Mouse (Mus musculus) kidney, embryonic 15.5 days (tissue): ENCODE data around the gene Fxyd5. TPM values are rescaled to one million over a fixed set of nuclear protein-coding genes. Genes with fewer than 3 reads are reported as not detected.

ENCODE experiments used
- ATAC-seq: fragments of 200-750 bp; cut with Nextera tagmentation; replicated peaks from 2 replicates; pipeline ENCODE4 v1.8.0; 2017; ENCODE audit warnings: moderate TSS enrichment; ENCODE audit not compliant: low FRiP score
- H3K27ac ChIP-seq: fragments of 300-500 bp; sonication (generic); 2 replicates; pipeline ENCODE4 v1.5.1; 2015; ENCODE audit warnings: mild to moderate bottlenecking, inconsistent platforms
- H3K27me3 ChIP-seq: fragments of 300-500 bp; sonication (generic); 2 replicates; pipeline ENCODE4 v1.6.1; 2015; ENCODE audit warnings: inconsistent platforms
- H3K36me3 ChIP-seq: fragments of 300-500 bp; sonication (generic); 2 replicates; pipeline ENCODE4 v1.6.1; 2015; ENCODE audit warnings: inconsistent platforms
- H3K4me1 ChIP-seq: fragments of 300-500 bp; sonication (generic); 2 replicates; pipeline ENCODE4 v1.6.1; 2015; ENCODE audit warnings: inconsistent platforms
- H3K4me2 ChIP-seq: fragments of 300-500 bp; sonication (generic); 2 replicates; pipeline ENCODE4 v1.6.1; 2015; ENCODE audit warnings: moderate library complexity, mild to moderate bottlenecking, inconsistent platforms
- H3K4me3 ChIP-seq: fragments of 300-500 bp; sonication (generic); replicated peaks from 2 replicates; pipeline ENCODE4 v1.5.1; 2015; ENCODE audit warnings: mild to moderate bottlenecking, inconsistent platforms
- H3K9ac ChIP-seq: fragments of 300-500 bp; sonication (generic); 2 replicates; pipeline ENCODE4 v1.6.1; 2015; ENCODE audit warnings: mild to moderate bottlenecking, inconsistent platforms
- H3K9me3 ChIP-seq: fragments of 300-500 bp; sonication (generic); replicated peaks from 2 replicates; pipeline ENCODE4 v1.6.1; 2016; ENCODE audit warnings: inconsistent platforms
- WGBS: fragments of 180-500 bp; shearing (Covaris S2); methylation state at CpG from one replicate; pipeline ENCODE4 v1.1.7; 2015; ENCODE audit warnings: mixed read lengths; 5-methylcytosine and 5-hydroxymethylcytosine counted together
- polyA plus RNA-seq: library from polyadenylated mRNA; unstranded; fragments of >200 nt; fragmentation: Nextera tagmentation; extraction: Ambion mirVana; gene quantifications from 2 replicates; pipeline ENCODE4 v1.2.1, GENCODE M21; 2015

The Fxyd5 gene
- 30.6 and 35.0 TPM in 2 replicates for polyA plus RNA-seq

- Histone ChIP-seq H3K9ac (peak within 1 kb of the TSS; percentile 35), H3K4me1 (peaks cover 18% of the 10 kb centered on the region), H3K9me3 (no peaks in the 10 kb centered on the region), H3K4me2 (peak within 1 kb of the TSS; percentile 63), H3K4me3 (peak within 1 kb of the TSS; percentile 38), H3K27me3 (peaks cover 51% of the 10 kb centered on the region), H3K36me3 (no peaks in the 10 kb centered on the region), H3K27ac (0 out of 2 replicates have a peak within 1 kb of the TSS, but pooled peaks have one; percentile 18)
- no peak for ATAC-seq
- WGBS: 40% methylated on average over 10 of the region's 10 CpGs
Measured at GRCm38 (mm10) chr7:31042431-31042910, at the start of gene Fxyd5. Gene Fxyd5, minus strand, starts transcription at chr7:31042481.

GRCm38 (mm10) chr7:31089721-31090120 is 47.4 kb upstream of the Fxyd5 start:
- H3K36me3 ChIP-seq: no peaks in the 10 kb centered on the region
- H3K4me3 ChIP-seq: no peak overlapping the region
- no peak overlapping the region for H3K9ac ChIP-seq
- peaks cover 5% of the 10 kb centered on the region for H3K4me1 ChIP-seq
- no peak overlapping the region for H3K4me2 ChIP-seq
- 64% methylated on average over 2 of the region's 2 CpGs for WGBS
- no peak for ATAC-seq
- no peaks in the 10 kb centered on the region for H3K9me3 ChIP-seq
- H3K27ac ChIP-seq: 0 out of 2 replicates have a peak overlapping the region, but pooled peaks have one; percentile 48
- H3K27me3 ChIP-seq: no peaks in the 10 kb centered on the region

GRCm38 (mm10) chr7:31088206-31088605 is 45.9 kb upstream of the Fxyd5 start:
- no peaks in the 10 kb centered on the region for H3K27me3 ChIP-seq
- ATAC-seq: no peak
- H3K36me3 ChIP-seq: no peaks in the 10 kb centered on the region
- H3K9ac ChIP-seq: no peak overlapping the region
- no peaks in the 10 kb centered on the region for H3K9me3 ChIP-seq
- WGBS: 75% methylated on average over 3 of the region's 3 CpGs
- peaks cover 12% of the 10 kb centered on the region for H3K4me1 ChIP-seq
- no peak overlapping the region for H3K4me3 ChIP-seq
- H3K4me2 ChIP-seq: no peak overlapping the region
- H3K27ac ChIP-seq: no peak overlapping the region

- Histone ChIP-seq H3K9me3 (no peaks in the 10 kb centered on the region), H3K27me3 (no peaks in the 10 kb centered on the region), H3K36me3 (no peaks in the 10 kb centered on the region), H3K4me1 (peaks cover 12% of the 10 kb centered on the region), H3K4me2 (no peak overlapping the region), H3K4me3 (no peak overlapping the region), H3K9ac (no peak overlapping the region), H3K27ac (no peak overlapping the region)
- WGBS: 37% methylated on average over 2 of the region's 2 CpGs
- no peak for ATAC-seq
Measured at GRCm38 (mm10) chr7:31087262-31087661, 45.0 kb upstream of the Fxyd5 start.

- ATAC-seq: no peak
- H3K4me2 ChIP-seq: no peak overlapping the region
- H3K27me3 ChIP-seq: no peaks in the 10 kb centered on the region
- H3K4me1 ChIP-seq: peaks cover 12% of the 10 kb centered on the region
- 90% methylated on average over 9 of the region's 9 CpGs for WGBS
- H3K27ac ChIP-seq: no peak overlapping the region
- no peaks in the 10 kb centered on the region for H3K36me3 ChIP-seq
- no peaks in the 10 kb centered on the region for H3K9me3 ChIP-seq
- no peak overlapping the region for H3K4me3 ChIP-seq
- no peak overlapping the region for H3K9ac ChIP-seq
Measured at GRCm38 (mm10) chr7:31086175-31086755, 44.0 kb upstream of the Fxyd5 start.

GRCm38 (mm10) chr7:31085171-31085570 is 42.9 kb upstream of the Fxyd5 start:
- ATAC-seq: no peak
- peaks cover 12% of the 10 kb centered on the region for H3K4me1 ChIP-seq
- 50% methylated on average over 3 of the region's 3 CpGs for WGBS

GRCm38 (mm10) chr7:31084140-31084539 is 41.9 kb upstream of the Fxyd5 start:
- Histone ChIP-seq H3K4me2 (no peak overlapping the region), H3K9me3 (no peaks in the 10 kb centered on the region), H3K4me3 (no peak overlapping the region), H3K9ac (no peak overlapping the region), H3K4me1 (peaks cover 12% of the 10 kb centered on the region), H3K36me3 (no peaks in the 10 kb centered on the region), H3K27ac (peak overlapping the region; percentile 52; the same call in 1 of the 2 replicates), H3K27me3 (no peaks in the 10 kb centered on the region)
- 52% methylated on average over 9 of the region's 9 CpGs for WGBS
- ATAC-seq: no peak

More at GRCm38 (mm10) chr7:31085171-31085570, 42.9 kb upstream of the Fxyd5 start:
- no peaks in the 10 kb centered on the region for H3K9me3 ChIP-seq
- H3K27ac ChIP-seq: peak overlapping the region; percentile 56; the same call in 1 of the 2 replicates
- H3K4me3 ChIP-seq: no peak overlapping the region
- no peak overlapping the region for H3K4me2 ChIP-seq
- H3K27me3 ChIP-seq: no peaks in the 10 kb centered on the region
- no peak overlapping the region for H3K9ac ChIP-seq
- H3K36me3 ChIP-seq: no peaks in the 10 kb centered on the region

- H3K4me2 ChIP-seq: no peak overlapping the region
- H3K36me3 ChIP-seq: no peaks in the 10 kb centered on the region
- no peak overlapping the region for H3K27ac ChIP-seq
- no peak overlapping the region for H3K9ac ChIP-seq
- peaks cover 12% of the 10 kb centered on the region for H3K4me1 ChIP-seq
- no peak overlapping the region for H3K4me3 ChIP-seq
- 73% methylated on average over 14 of the region's 14 CpGs for WGBS
- H3K27me3 ChIP-seq: no peaks in the 10 kb centered on the region
- H3K9me3 ChIP-seq: no peaks in the 10 kb centered on the region
- no peak for ATAC-seq
Measured at GRCm38 (mm10) chr7:31082831-31083588, 40.7 kb upstream of the Fxyd5 start.

GRCm38 (mm10) chr7:31082106-31082505 is 39.8 kb upstream of the Fxyd5 start:
- Histone ChIP-seq H3K4me1 (peaks cover 12% of the 10 kb centered on the region), H3K36me3 (no peaks in the 10 kb centered on the region), H3K9ac (no peak overlapping the region), H3K4me3 (no peak overlapping the region), H3K9me3 (no peaks in the 10 kb centered on the region), H3K27ac (no peak overlapping the region), H3K27me3 (no peaks in the 10 kb centered on the region), H3K4me2 (no peak overlapping the region)
- no peak for ATAC-seq

GRCm38 (mm10) chr7:31081106-31081505 is 38.8 kb upstream of the Fxyd5 start:
- 56% methylated on average over 1 of the region's 1 CpGs for WGBS
- H3K9ac ChIP-seq: no peak overlapping the region

GRCm38 (mm10) chr7:31080611-31081010 is 38.3 kb upstream of the Fxyd5 start:
- Histone ChIP-seq H3K9me3 (no peaks in the 10 kb centered on the region), H3K4me1 (peaks cover 12% of the 10 kb centered on the region), H3K4me2 (no peak overlapping the region), H3K4me3 (no peak overlapping the region), H3K9ac (no peak overlapping the region), H3K27me3 (no peaks in the 10 kb centered on the region), H3K36me3 (no peaks in the 10 kb centered on the region), H3K27ac (no peak overlapping the region)
- no peak for ATAC-seq
- WGBS: 60% methylated on average over 3 of the region's 3 CpGs

More at GRCm38 (mm10) chr7:31081106-31081505, 38.8 kb upstream of the Fxyd5 start:
- H3K9me3 ChIP-seq: no peaks in the 10 kb centered on the region
- H3K4me1 ChIP-seq: peaks cover 12% of the 10 kb centered on the region
- no peak overlapping the region for H3K4me3 ChIP-seq
- ATAC-seq: no peak
- H3K4me2 ChIP-seq: no peak overlapping the region
- no peaks in the 10 kb centered on the region for H3K36me3 ChIP-seq
- H3K27me3 ChIP-seq: no peaks in the 10 kb centered on the region
- no peak overlapping the region for H3K27ac ChIP-seq

- H3K9ac ChIP-seq: no peak overlapping the region
- no peak overlapping the region for H3K4me3 ChIP-seq
- peaks cover 7% of the 10 kb centered on the region for H3K4me1 ChIP-seq
- no peak overlapping the region for H3K27ac ChIP-seq
- ATAC-seq: no peak
- no peaks in the 10 kb centered on the region for H3K9me3 ChIP-seq
- H3K27me3 ChIP-seq: no peaks in the 10 kb centered on the region
- WGBS: 84% methylated on average over 8 of the region's 8 CpGs
- no peak overlapping the region for H3K4me2 ChIP-seq
- no peaks in the 10 kb centered on the region for H3K36me3 ChIP-seq
Measured at GRCm38 (mm10) chr7:31079670-31080069, 37.4 kb upstream of the Fxyd5 start.
